Mouse (Mus musculus): Measurements from ENCODE around the gene Sarm1. TPM values are rescaled to one million over a fixed set of nuclear protein-coding genes. Genes with fewer than 3 reads are reported as not detected.

Gene Sarm1
- polyA plus RNA-seq, 1 experiment from 2014 or later = 37.0 TPM

- WGBS = 76% methylated on average over 7 of the region's 7 CpGs
- no peak overlapping the region for H3K4me3 ChIP-seq
These were observed 43.3 kb downstream of the Sarm1 start for GRCm38 (mm10) chr11:78454276-78454675.

GRCm38 (mm10) chr11:78453675-78454074 lies 43.9 kb downstream of the Sarm1 start:
- Histone ChIP-seq H3K9ac (no peak overlapping the region), H3K27ac (no peak overlapping the region), H3K4me2 (replicated peaks) (no peak overlapping the region), H3K27me3 (replicated peaks) (no peaks in the 10 kb centered on the region), H3K36me3 (no peaks in the 10 kb centered on the region), H3K4me3 (no peak overlapping the region), H3K9me3 (no peaks in the 10 kb centered on the region), H3K4me1 (no peaks in the 10 kb centered on the region)
- no peak for ATAC-seq (ENCODE audit: low FRiP score, low read depth)
- 9% methylated on average over 4 of the region's 4 CpGs for WGBS

More at GRCm38 (mm10) chr11:78454276-78454675, 43.3 kb downstream of the Sarm1 start:
- H3K9ac ChIP-seq = no peak overlapping the region
- H3K4me1 ChIP-seq = no peaks in the 10 kb centered on the region
- no peak for ATAC-seq (ENCODE audit: low FRiP score, low read depth)
- H3K9me3 ChIP-seq = no peaks in the 10 kb centered on the region
- H3K27me3 ChIP-seq (replicated peaks) = no peaks in the 10 kb centered on the region
- H3K4me2 ChIP-seq (replicated peaks) = no peak overlapping the region
- no peaks in the 10 kb centered on the region for H3K36me3 ChIP-seq
- no peak overlapping the region for H3K27ac ChIP-seq

- H3K4me2 ChIP-seq (replicated peaks) = no peak overlapping the region
- no peaks in the 10 kb centered on the region for H3K27me3 ChIP-seq (replicated peaks)
- no peaks in the 10 kb centered on the region for H3K36me3 ChIP-seq
- H3K9ac ChIP-seq = no peak overlapping the region
- no peaks in the 10 kb centered on the region for H3K4me1 ChIP-seq
- no peak overlapping the region for H3K4me3 ChIP-seq
- H3K9me3 ChIP-seq = no peaks in the 10 kb centered on the region
- no peak overlapping the region for H3K27ac ChIP-seq
- no peak for ATAC-seq (ENCODE audit: low FRiP score, low read depth)
- 66% methylated on average over 2 of the region's 2 CpGs for WGBS
These were observed 47.2 kb downstream of the Sarm1 start for GRCm38 (mm10) chr11:78450337-78450736.

GRCm38 (mm10) chr11:78448242-78448641 lies 49.3 kb downstream of the Sarm1 start:
- no peaks in the 10 kb centered on the region for H3K27me3 ChIP-seq (replicated peaks)
- no peak for ATAC-seq (ENCODE audit: low FRiP score, low read depth)
- no peak overlapping the region for H3K4me3 ChIP-seq
- no peak overlapping the region for H3K4me2 ChIP-seq (replicated peaks)
- H3K9me3 ChIP-seq = no peaks in the 10 kb centered on the region
- H3K27ac ChIP-seq = no peak overlapping the region
- no peaks in the 10 kb centered on the region for H3K36me3 ChIP-seq
- no peak overlapping the region for H3K9ac ChIP-seq
- no peaks in the 10 kb centered on the region for H3K4me1 ChIP-seq
- 89% methylated on average over 1 of the region's 1 CpGs for WGBS

- Histone ChIP-seq H3K9me3 (no peaks in the 10 kb centered on the region), H3K36me3 (no peaks in the 10 kb centered on the region), H3K4me2 (replicated peaks) (no peak overlapping the region), H3K4me1 (no peaks in the 10 kb centered on the region), H3K27ac (no peak overlapping the region), H3K4me3 (no peak overlapping the region), H3K27me3 (replicated peaks) (no peaks in the 10 kb centered on the region), H3K9ac (no peak overlapping the region)
- no peak for ATAC-seq (ENCODE audit: low FRiP score, low read depth)
- 70% methylated on average over 3 of the region's 3 CpGs for WGBS
These were observed 50.4 kb downstream of the Sarm1 start for GRCm38 (mm10) chr11:78447168-78447567.

GRCm38 (mm10) chr11:78443115-78443514 lies 54.4 kb downstream of the Sarm1 start:
- ATAC-seq (ENCODE audit: low FRiP score, low read depth) = no peak
- no peaks in the 10 kb centered on the region for H3K36me3 ChIP-seq
- no peak overlapping the region for H3K27ac ChIP-seq
- no peak overlapping the region for H3K4me3 ChIP-seq
- no peak overlapping the region for H3K9ac ChIP-seq
- WGBS = 75% methylated on average over 5 of the region's 5 CpGs
- H3K4me2 ChIP-seq (replicated peaks) = no peak overlapping the region
- no peaks in the 10 kb centered on the region for H3K4me1 ChIP-seq
- no peaks in the 10 kb centered on the region for H3K9me3 ChIP-seq
- H3K27me3 ChIP-seq (replicated peaks) = no peaks in the 10 kb centered on the region

GRCm38 (mm10) chr11:78438399-78438930 lies 59.1 kb downstream of the Sarm1 start:
- Histone ChIP-seq H3K4me1 (0 out of 2 replicates have a peak, but pooled peaks cover 6% of the 10 kb centered on the region), H3K4me2 (replicated peaks) (no peak overlapping the region), H3K36me3 (no peaks in the 10 kb centered on the region), H3K9ac (no peak overlapping the region), H3K9me3 (no peaks in the 10 kb centered on the region), H3K4me3 (no peak overlapping the region), H3K27me3 (replicated peaks) (no peaks in the 10 kb centered on the region), H3K27ac (no peak overlapping the region)
- 86% methylated on average over 3 of the region's 3 CpGs for WGBS
- no peak for ATAC-seq (ENCODE audit: low FRiP score, low read depth)

GRCm38 (mm10) chr11:78437182-78437581 lies 60.4 kb downstream of the Sarm1 start:
- no peak for ATAC-seq (ENCODE audit: low FRiP score, low read depth)
- no peaks in the 10 kb centered on the region for H3K36me3 ChIP-seq
- H3K9ac ChIP-seq = no peak overlapping the region
- 91% methylated on average over 7 of the region's 7 CpGs for WGBS
- no peak overlapping the region for H3K27ac ChIP-seq
- H3K27me3 ChIP-seq (replicated peaks) = no peaks in the 10 kb centered on the region
- no peak overlapping the region for H3K4me3 ChIP-seq
- H3K4me2 ChIP-seq (replicated peaks) = no peak overlapping the region
- H3K4me1 ChIP-seq = 0 out of 2 replicates have a peak, but pooled peaks cover 6% of the 10 kb centered on the region
- no peaks in the 10 kb centered on the region for H3K9me3 ChIP-seq

- H3K4me3 ChIP-seq = no peak overlapping the region
- 3% methylated on average over 19 of the region's 19 CpGs for WGBS
- peak overlapping the region; percentile 25 for H3K4me2 ChIP-seq (replicated peaks)
- no peak overlapping the region for H3K9ac ChIP-seq
- no peaks in the 10 kb centered on the region for H3K36me3 ChIP-seq
- no peaks in the 10 kb centered on the region for H3K27me3 ChIP-seq (replicated peaks)
- 0 out of 2 replicates have a peak, but pooled peaks cover 6% of the 10 kb centered on the region for H3K4me1 ChIP-seq
- no peak overlapping the region for H3K27ac ChIP-seq
- H3K9me3 ChIP-seq = no peaks in the 10 kb centered on the region
- no peak for ATAC-seq (ENCODE audit: low FRiP score, low read depth)
These were observed 61.7 kb downstream of the Sarm1 start for GRCm38 (mm10) chr11:78435776-78436349.

GRCm38 (mm10) chr11:78434052-78434451 lies 63.5 kb downstream of the Sarm1 start:
- H3K27me3 ChIP-seq (replicated peaks) = no peaks in the 10 kb centered on the region
- 0 out of 2 replicates have a peak, but pooled peaks cover 6% of the 10 kb centered on the region for H3K4me1 ChIP-seq
- no peak overlapping the region for H3K27ac ChIP-seq
- H3K4me2 ChIP-seq (replicated peaks) = no peak overlapping the region
- H3K36me3 ChIP-seq = no peaks in the 10 kb centered on the region
- no peak overlapping the region for H3K9ac ChIP-seq
- no peak for ATAC-seq (ENCODE audit: low FRiP score, low read depth)
- H3K9me3 ChIP-seq = no peaks in the 10 kb centered on the region
- no peak overlapping the region for H3K4me3 ChIP-seq
- 75% methylated on average over 4 of the region's 4 CpGs for WGBS

- no peak for ATAC-seq (ENCODE audit: low FRiP score, low read depth)
- 0 out of 2 replicates have a peak, but pooled peaks cover 6% of the 10 kb centered on the region for H3K4me1 ChIP-seq
- no peak overlapping the region for H3K9ac ChIP-seq
- H3K36me3 ChIP-seq = no peaks in the 10 kb centered on the region
- H3K27ac ChIP-seq = no peak overlapping the region
- no peak overlapping the region for H3K4me2 ChIP-seq (replicated peaks)
- H3K27me3 ChIP-seq (replicated peaks) = no peaks in the 10 kb centered on the region
- no peak overlapping the region for H3K4me3 ChIP-seq
- H3K9me3 ChIP-seq = no peaks in the 10 kb centered on the region
- 89% methylated on average over 10 of the region's 10 CpGs for WGBS
These were observed 66.4 kb downstream of the Sarm1 start for GRCm38 (mm10) chr11:78431176-78431575.

- WGBS = 49% methylated on average over 11 of the region's 11 CpGs
- no peak overlapping the region for H3K4me3 ChIP-seq
- no peak overlapping the region for H3K9ac ChIP-seq
- no peaks in the 10 kb centered on the region for H3K27me3 ChIP-seq (replicated peaks)
- no peak overlapping the region for H3K4me2 ChIP-seq (replicated peaks)
- no peaks in the 10 kb centered on the region for H3K4me1 ChIP-seq
- H3K36me3 ChIP-seq = no peaks in the 10 kb centered on the region
- H3K27ac ChIP-seq = no peak overlapping the region
- H3K9me3 ChIP-seq = no peaks in the 10 kb centered on the region
- no peak for ATAC-seq (ENCODE audit: low FRiP score, low read depth)
These were observed 67.2 kb downstream of the Sarm1 start for GRCm38 (mm10) chr11:78430195-78430878.

All from neural tube, embryonic 12.5 days (tissue).